Mouse (Mus musculus): ENCODE data around the gene Ap2a1. TPM values are rescaled to one million over a fixed set of nuclear protein-coding genes. Genes with fewer than 3 reads are reported as not detected.
A peak's percentile ranks its signal among the peaks of the same experiment; 100 is the strongest.

Ap2a1 gene
- polyA plus RNA-seq, 1 experiment from 2014 or later: 29.5 TPM

GRCm38 (mm10) chr7:44868465-44868864, 60.8 kb downstream of the Ap2a1 start:
- H3K27ac ChIP-seq (ENCODE audit: low read depth): peak overlapping the region; percentile 96
- ATAC-seq (no peak), DNase-seq (no peak)
- H3K9ac ChIP-seq (replicated peaks): peak overlapping the region; percentile 94
- H3K9me3 ChIP-seq (ENCODE audit: low read length): no peaks in the 10 kb centered on the region
- peaks cover 56% of the 10 kb centered on the region for H3K4me1 ChIP-seq (ENCODE audit: insufficient read depth)
- peak overlapping the region; percentile 99 for H3K4me2 ChIP-seq (ENCODE audit: low read depth, low read length)
- H3K4me3 ChIP-seq (ENCODE audit: low read depth, low read length): peak overlapping the region; percentile 81
- WGBS (ENCODE audit: insufficient replicate concordance): 12% methylated on average over 16 of the region's 16 CpGs
- no peaks in the 10 kb centered on the region for H3K27me3 ChIP-seq (ENCODE audit: insufficient read depth, low read length)
- peaks cover 8% of the 10 kb centered on the region for H3K36me3 ChIP-seq (replicated peaks; ENCODE audit: insufficient read depth, low read length)
- TF ChIP-seq EP300 (IDR thresholded peaks at IDR 0.05; ENCODE audit: low read depth) (no peak), CTCF (IDR thresholded peaks at IDR 0.05; ENCODE audit: low read depth) (no peak)

GRCm38 (mm10) chr7:44867802-44868201, 61.5 kb downstream of the Ap2a1 start:
- peaks cover 52% of the 10 kb centered on the region for H3K4me1 ChIP-seq (ENCODE audit: insufficient read depth)
- WGBS (ENCODE audit: insufficient replicate concordance): 57% methylated on average over 9 of the region's 9 CpGs
- ATAC-seq (no peak), DNase-seq (no peak)
- TF ChIP-seq CTCF (IDR thresholded peaks at IDR 0.05; ENCODE audit: low read depth) (no peak), EP300 (IDR thresholded peaks at IDR 0.05; ENCODE audit: low read depth) (no peak)
- H3K9ac ChIP-seq (replicated peaks): peak overlapping the region; percentile 94; the same call in 1 of the 2 replicates
- peak overlapping the region; percentile 81 for H3K4me3 ChIP-seq (ENCODE audit: low read depth, low read length)
- peaks cover 15% of the 10 kb centered on the region for H3K36me3 ChIP-seq (replicated peaks; ENCODE audit: insufficient read depth, low read length)
- peak overlapping the region; percentile 99 for H3K4me2 ChIP-seq (ENCODE audit: low read depth, low read length)
- H3K9me3 ChIP-seq (ENCODE audit: low read length): no peaks in the 10 kb centered on the region
- H3K27ac ChIP-seq (ENCODE audit: low read depth): 0 out of 2 replicates have a peak overlapping the region, but pooled peaks have one; percentile 24
- H3K27me3 ChIP-seq (ENCODE audit: insufficient read depth, low read length): no peaks in the 10 kb centered on the region

GRCm38 (mm10) chr7:44867010-44867702, 62.1 kb downstream of the Ap2a1 start:
- no peaks in the 10 kb centered on the region for H3K27me3 ChIP-seq (ENCODE audit: insufficient read depth, low read length)
- peak overlapping the region; percentile 46; the same call in 1 of the 2 replicates for H3K27ac ChIP-seq (ENCODE audit: low read depth)
- no peaks in the 10 kb centered on the region for H3K9me3 ChIP-seq (ENCODE audit: low read length)
- TF ChIP-seq CTCF (IDR thresholded peaks at IDR 0.05; ENCODE audit: low read depth) (no peak), EP300 (IDR thresholded peaks at IDR 0.05; ENCODE audit: low read depth) (no peak)
- DNase-seq (no peak), ATAC-seq (no peak)
- H3K4me1 ChIP-seq (ENCODE audit: insufficient read depth): peaks cover 48% of the 10 kb centered on the region
- H3K36me3 ChIP-seq (replicated peaks; ENCODE audit: insufficient read depth, low read length): peaks cover 22% of the 10 kb centered on the region
- no peak overlapping the region for H3K4me3 ChIP-seq (ENCODE audit: low read depth, low read length)
- peak overlapping the region; percentile 99 for H3K4me2 ChIP-seq (ENCODE audit: low read depth, low read length)
- peak overlapping the region; percentile 26; the same call in 1 of the 2 replicates for H3K9ac ChIP-seq (replicated peaks)
- WGBS (ENCODE audit: insufficient replicate concordance): 77% methylated on average over 19 of the region's 19 CpGs

- Histone ChIP-seq H3K27ac (ENCODE audit: low read depth) (peak overlapping the region; percentile 46), H3K9ac (replicated peaks) (peak overlapping the region; percentile 26; the same call in 1 of the 2 replicates), H3K27me3 (ENCODE audit: insufficient read depth, low read length) (no peaks in the 10 kb centered on the region), H3K4me2 (ENCODE audit: low read depth, low read length) (peak overlapping the region; percentile 19), H3K9me3 (ENCODE audit: low read length) (no peaks in the 10 kb centered on the region), H3K4me3 (ENCODE audit: low read depth, low read length) (no peak overlapping the region), H3K36me3 (replicated peaks; ENCODE audit: insufficient read depth, low read length) (peaks cover 25% of the 10 kb centered on the region), H3K4me1 (ENCODE audit: insufficient read depth) (peaks cover 48% of the 10 kb centered on the region)
- TF ChIP-seq EP300 (IDR thresholded peaks at IDR 0.05; ENCODE audit: low read depth) (no peak), CTCF (IDR thresholded peaks at IDR 0.05; ENCODE audit: low read depth) (peak; percentile 52)
- peak; percentile 70 for DNase-seq
- ATAC-seq: peak; percentile 7; the same call in 1 of the 2 replicates
- 42% methylated on average over 15 of the region's 15 CpGs for WGBS (ENCODE audit: insufficient replicate concordance)
These were observed 62.9 kb downstream of the Ap2a1 start for GRCm38 (mm10) chr7:44866276-44867009.

GRCm38 (mm10) chr7:44864595-44865542, 64.4 kb downstream of the Ap2a1 start:
- Histone ChIP-seq H3K9ac (replicated peaks) (peak overlapping the region; percentile 11; the same call in 1 of the 2 replicates), H3K4me3 (ENCODE audit: low read depth, low read length) (no peak overlapping the region), H3K27me3 (ENCODE audit: insufficient read depth, low read length) (no peaks in the 10 kb centered on the region), H3K9me3 (ENCODE audit: low read length) (no peaks in the 10 kb centered on the region), H3K36me3 (replicated peaks; ENCODE audit: insufficient read depth, low read length) (peaks cover 33% of the 10 kb centered on the region), H3K27ac (ENCODE audit: low read depth) (0 out of 2 replicates have a peak overlapping the region, but pooled peaks have one; percentile 46), H3K4me2 (ENCODE audit: low read depth, low read length) (no peak overlapping the region), H3K4me1 (ENCODE audit: insufficient read depth) (peaks cover 43% of the 10 kb centered on the region)
- ATAC-seq (no peak), DNase-seq (peak; percentile 48)
- 73% methylated on average over 24 of the region's 24 CpGs for WGBS (ENCODE audit: insufficient replicate concordance)
- no peak for TF ChIP-seq CTCF (IDR thresholded peaks at IDR 0.05; ENCODE audit: low read depth)
- TF ChIP-seq EP300 (IDR thresholded peaks at IDR 0.05; ENCODE audit: low read depth): no peak

All from liver, postnatal 0 days (tissue).